Mouse (Mus musculus) G1E (cell line): ENCODE measurements around the gene Spa17. TPM values are rescaled to one million over a fixed set of nuclear protein-coding genes. Genes with fewer than 3 reads are reported as not detected.

Source experiments
- ATAC-seq: 2 replicates; pipeline ENCODE4 v1.8.0; 2016; ENCODE audit warnings: mild to moderate bottlenecking; ENCODE audit not compliant: insufficient number of reproducible peaks, poor library complexity, low FRiP score, severe bottlenecking; ENCODE audit errors: extremely low read depth
- DNase-seq: peaks from one replicate; pipeline ENCODE4 v3.0.0; 2012; ENCODE audit warnings: low spot score
- H3K27me3 ChIP-seq: 2 replicates; pipeline ENCODE4 v1.6.1; 2012; ENCODE audit warnings: mild to moderate bottlenecking, low read length, inconsistent platforms; ENCODE audit not compliant: insufficient read depth
- H3K36me3 ChIP-seq: replicated peaks from 2 replicates; pipeline ENCODE3; 2012; ENCODE audit warnings: mild to moderate bottlenecking, inconsistent platforms
- H3K4me1 ChIP-seq: 2 replicates; pipeline ENCODE4 v1.6.1; 2012; ENCODE audit warnings: low read depth, low read length, inconsistent platforms, mixed read lengths; ENCODE audit not compliant: insufficient read depth
- H3K4me3 ChIP-seq: 2 replicates; pipeline ENCODE4 v1.5.1; 2012; ENCODE audit warnings: low read depth, mild to moderate bottlenecking, inconsistent platforms, low read length, moderate library complexity, mixed read lengths
- H3K9me3 ChIP-seq: replicated peaks from 2 replicates; pipeline ENCODE4 v1.6.1; 2012; ENCODE audit warnings: inconsistent platforms
- CTCF ChIP-seq: IDR thresholded peaks from 2 replicates; pipeline ENCODE4 v1.5.1; 2012; ENCODE audit warnings: low read depth, low read length, inconsistent platforms, mixed read lengths
- GATA1 ChIP-seq: IDR thresholded peaks from 2 replicates; pipeline ENCODE4 v1.6.1; 2012; ENCODE audit warnings: borderline replicate concordance, low read length, inconsistent platforms, mixed read lengths
- GATA2 ChIP-seq: IDR thresholded peaks from 2 replicates; pipeline ENCODE4 v1.6.1; 2012; ENCODE audit warnings: low read depth, low read length, inconsistent platforms, borderline replicate concordance
- POLR2AphosphoS5 ChIP-seq: IDR thresholded peaks from 2 replicates; pipeline ENCODE4 v1.6.1; 2012; ENCODE audit warnings: low read depth, low read length, inconsistent platforms; ENCODE audit not compliant: insufficient replicate concordance
- TAL1 ChIP-seq: conservative IDR thresholded peaks from 2 replicates; pipeline ENCODE4 v1.6.1; 2012; ENCODE audit warnings: low read depth, low read length, inconsistent platforms, mixed read lengths
- polyA plus RNA-seq: library from polyadenylated mRNA; stranded (reverse); fragments of >175 nt; gene quantifications from 2 replicates; pipeline ENCODE4 v1.2.3, GENCODE M21; 2012
- total RNA-seq, 2 experiments: library from RNA; stranded (forward) in 1 of 2; stranded (reverse) in 1 of 2; fragments of 200-1000 nt in 1 of 2; fragments of >200 nt in 1 of 2; fragmentation: Nextera tagmentation in 1 of 2; gene quantifications; 2 replicates each; pipeline ENCODE4 v1.2.3; 2014 to 2017

Spa17 gene
- total and polyA plus RNA-seq, 3 experiments = 1.8 to 21.1 (median 13.0) TPM

DNA sequence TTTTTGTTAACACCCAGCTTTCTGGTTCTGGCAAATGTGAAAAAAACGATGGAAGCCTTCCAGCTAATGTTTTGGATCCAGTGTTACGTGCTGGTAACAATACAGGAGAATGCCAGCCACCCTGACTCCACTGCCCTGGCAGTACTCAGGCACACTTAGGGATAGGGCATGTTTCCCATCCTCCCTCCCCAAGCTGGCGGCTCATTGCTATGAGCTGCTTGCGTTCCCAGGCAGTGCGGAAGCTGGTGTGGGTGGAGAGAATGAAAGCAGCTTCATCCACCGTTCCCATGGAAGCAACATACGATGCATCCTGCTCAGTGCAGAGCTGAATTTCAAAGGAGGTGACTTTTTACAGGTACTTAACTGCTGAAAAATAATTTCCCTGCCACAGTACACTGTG, 12.1 kb upstream of the Spa17 start:
- TF ChIP-seq CTCF = no peak
- no peak for TF ChIP-seq TAL1
- no peak for TF ChIP-seq POLR2AphosphoS5
- TF ChIP-seq GATA1 = no peak
- TF ChIP-seq GATA2 = no peak
- Histone ChIP-seq H3K4me1 (peaks cover 2% of the 10 kb centered on the region; the same call in 1 of the 2 replicates), H3K27me3 (no peaks in the 10 kb centered on the region), H3K36me3 (peaks cover 82% of the 10 kb centered on the region), H3K4me3 (no peak overlapping the region), H3K9me3 (no peaks in the 10 kb centered on the region)
- no peak for ATAC-seq
- no peak for DNase-seq

DNA sequence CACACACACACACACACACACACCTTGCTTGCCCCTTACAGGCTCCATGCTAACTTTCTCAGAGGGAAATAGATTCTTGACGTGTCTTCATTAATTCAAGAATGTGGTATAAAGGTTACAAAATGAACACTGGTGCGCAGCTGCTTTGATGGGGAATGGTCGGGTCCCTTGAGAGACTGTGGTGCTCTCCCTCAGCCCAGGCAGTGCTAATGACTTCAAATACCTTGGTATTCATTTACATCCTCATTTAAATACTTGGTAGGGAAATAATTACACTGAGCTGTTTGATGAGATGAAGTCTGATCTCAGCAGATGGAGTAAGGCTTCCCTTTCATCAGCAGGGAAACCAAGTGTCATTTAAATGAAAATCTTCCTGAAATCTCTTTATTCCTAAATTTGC, 11.6 kb upstream of the Spa17 start:
- Histone ChIP-seq H3K4me1 (peaks cover 2% of the 10 kb centered on the region; the same call in 1 of the 2 replicates), H3K9me3 (no peaks in the 10 kb centered on the region), H3K4me3 (no peak overlapping the region), H3K36me3 (peaks cover 83% of the 10 kb centered on the region), H3K27me3 (no peaks in the 10 kb centered on the region)
- TF ChIP-seq POLR2AphosphoS5 (no peak), GATA1 (no peak), CTCF (no peak), GATA2 (no peak), TAL1 (no peak)
- ATAC-seq (no peak), DNase-seq (no peak)

DNA sequence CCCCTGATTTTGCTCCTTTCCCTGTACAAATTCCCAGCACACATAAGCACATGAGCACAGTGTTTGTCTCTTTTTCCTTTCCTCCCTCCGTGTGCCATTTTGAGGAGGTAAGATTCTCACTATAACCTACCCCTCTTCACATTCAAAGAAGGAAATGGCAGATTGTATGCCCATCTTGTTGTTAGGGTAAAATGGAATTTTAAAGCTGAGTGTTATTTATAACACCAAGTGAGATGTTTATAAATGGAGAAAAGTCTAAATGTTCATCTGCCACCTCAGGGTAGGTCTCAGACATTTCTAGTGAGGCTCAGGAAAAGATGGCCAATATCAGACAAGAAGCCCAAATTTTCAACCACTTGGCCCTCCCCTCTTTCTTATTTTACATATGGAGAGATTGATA, 11.0 kb upstream of the Spa17 start:
- no peak for ATAC-seq
- H3K27me3 ChIP-seq = no peaks in the 10 kb centered on the region
- peaks cover 80% of the 10 kb centered on the region for H3K36me3 ChIP-seq

DNA sequence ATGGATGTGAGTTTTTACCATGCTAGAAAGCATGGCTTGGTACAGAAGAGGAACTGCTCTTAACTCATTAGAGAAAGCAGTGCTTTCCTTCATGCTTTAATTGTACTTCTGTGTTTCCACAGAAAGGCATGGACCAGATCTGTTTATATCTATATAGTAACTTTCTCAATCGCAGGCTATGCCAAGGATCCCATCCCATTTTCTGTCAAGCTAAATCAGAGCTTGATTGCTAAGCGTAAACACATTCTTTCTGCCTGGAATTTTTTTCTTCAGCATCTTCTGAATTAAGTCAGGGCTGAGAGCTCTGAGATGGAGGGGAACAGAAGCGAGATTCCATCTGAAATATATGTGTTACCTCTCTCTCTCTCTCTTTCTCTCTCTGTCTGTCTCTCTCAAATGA, 10.5 kb upstream of the Spa17 start:
- ATAC-seq (no peak), DNase-seq (no peak)
- Histone ChIP-seq H3K27me3 (no peaks in the 10 kb centered on the region), H3K4me3 (no peak overlapping the region), H3K36me3 (peaks cover 76% of the 10 kb centered on the region), H3K9me3 (no peaks in the 10 kb centered on the region), H3K4me1 (no peaks in the 10 kb centered on the region)
- no peak for TF ChIP-seq CTCF
- TF ChIP-seq GATA1 = no peak

More for the DNA sequence above, 11.0 kb upstream of the Spa17 start:
- TF ChIP-seq GATA1 (no peak), TAL1 (no peak), CTCF (no peak), POLR2AphosphoS5 (no peak), GATA2 (no peak)
- no peaks in the 10 kb centered on the region for H3K9me3 ChIP-seq
- H3K4me1 ChIP-seq = no peaks in the 10 kb centered on the region
- H3K4me3 ChIP-seq = no peak overlapping the region
- no peak for DNase-seq

DNA sequence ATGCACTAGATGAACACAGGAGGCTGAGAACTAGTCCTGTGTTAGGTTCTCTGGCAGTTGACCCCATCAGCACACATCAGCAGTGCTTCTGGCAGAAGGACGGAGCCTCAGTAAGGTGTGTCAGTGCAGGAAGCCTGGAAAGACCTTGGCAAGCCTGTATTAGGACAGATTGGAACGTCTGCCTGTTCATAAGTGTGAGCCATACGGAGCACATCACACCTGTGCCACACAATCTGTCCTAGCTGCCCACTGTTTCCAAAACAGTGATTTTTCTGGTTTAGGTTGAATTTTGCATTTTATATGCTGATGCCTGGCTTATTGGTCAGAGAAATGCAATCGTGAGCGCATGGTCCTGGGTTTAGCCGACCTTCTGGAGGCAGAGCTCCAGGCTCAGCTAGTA, 7.8 kb upstream of the Spa17 start:
- DNase-seq (no peak), ATAC-seq (no peak)
- no peaks in the 10 kb centered on the region for H3K27me3 ChIP-seq
- H3K4me1 ChIP-seq = peaks cover 12% of the 10 kb centered on the region
- no peak overlapping the region for H3K4me3 ChIP-seq
- no peaks in the 10 kb centered on the region for H3K9me3 ChIP-seq
- TF ChIP-seq GATA1 (no peak), TAL1 (no peak), CTCF (no peak), GATA2 (no peak), POLR2AphosphoS5 (no peak)
- H3K36me3 ChIP-seq = peaks cover 76% of the 10 kb centered on the region

DNA sequence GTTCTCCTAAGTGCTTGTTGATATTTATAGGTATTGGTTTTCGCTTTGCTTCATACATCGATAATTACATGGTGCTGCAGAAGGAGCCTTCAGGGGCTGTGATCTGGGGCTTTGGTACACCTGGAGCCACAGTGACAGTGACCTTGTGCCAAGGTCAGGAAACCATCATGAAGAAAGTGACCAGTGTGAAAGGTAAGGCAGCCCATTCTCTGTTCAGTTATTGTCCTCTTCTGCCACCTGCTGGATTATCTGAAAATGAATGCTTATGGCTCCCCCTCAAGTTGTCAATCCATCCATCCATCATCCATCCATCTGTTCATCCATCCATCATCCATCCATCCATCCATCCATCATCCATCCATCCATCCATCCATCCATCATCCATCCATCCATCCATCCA, 3.2 kb upstream of the Spa17 start:
- no peak for TF ChIP-seq POLR2AphosphoS5
- TF ChIP-seq CTCF = peak; percentile 50
- ATAC-seq = 0 out of 2 replicates have a peak, but pooled peaks have one; percentile 24
- Histone ChIP-seq H3K9me3 (no peaks in the 10 kb centered on the region), H3K4me3 (no peak overlapping the region), H3K36me3 (peaks cover 37% of the 10 kb centered on the region), H3K4me1 (peaks cover 44% of the 10 kb centered on the region), H3K27me3 (no peaks in the 10 kb centered on the region)
- DNase-seq = no peak

DNA sequence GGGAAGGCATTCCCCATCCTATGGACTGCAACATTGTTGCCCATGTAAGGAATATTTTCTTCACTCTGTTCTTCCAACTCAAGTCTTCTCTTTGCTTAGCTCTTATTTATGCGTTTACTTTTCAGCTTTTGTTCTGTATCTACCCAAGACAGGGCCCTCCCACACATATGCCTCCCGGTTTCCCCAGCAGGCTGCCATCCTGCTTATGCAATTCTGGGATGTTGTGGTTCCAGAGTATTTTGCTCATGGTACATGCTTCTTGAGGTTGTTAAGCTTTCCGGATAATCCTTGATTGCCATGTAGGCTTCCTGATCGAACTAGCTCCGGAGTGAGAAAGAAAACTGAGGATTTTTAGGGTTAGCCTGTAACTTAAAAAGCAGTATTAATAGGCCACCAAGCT, 1.7 kb upstream of the Spa17 start:
- TF ChIP-seq GATA1 (no peak), CTCF (no peak), GATA2 (no peak)
- Histone ChIP-seq H3K36me3 (peaks cover 23% of the 10 kb centered on the region), H3K27me3 (no peaks in the 10 kb centered on the region), H3K4me3 (peak overlapping the region; percentile 38; the same call in 1 of the 2 replicates), H3K9me3 (no peaks in the 10 kb centered on the region), H3K4me1 (peaks cover 56% of the 10 kb centered on the region)
- DNase-seq = no peak
- ATAC-seq = no peak
